Mouse (Mus musculus) MEL (cell line): Measurements from ENCODE around the gene Cercam. TPM values are rescaled to one million over a fixed set of nuclear protein-coding genes. Genes with fewer than 3 reads are reported as not detected.

Experiments used
- DNase-seq: peaks from one replicate; pipeline ENCODE4 v3.0.0; 2011; ENCODE audit warnings: low read depth, low spot score
- H3K27ac ChIP-seq: 2 replicates; pipeline ENCODE4 v1.5.1; 2012; ENCODE audit warnings: low read depth, mild to moderate bottlenecking, control low read depth, low read length, moderate library complexity; ENCODE audit not compliant: control insufficient read depth
- H3K27me3 ChIP-seq, 2 experiments: fragments of 150-350 bp in 1 of 2; sonication (generic) in 1 of 2; 2 replicates each; pipeline ENCODE4 v1.6.1; 2012; ENCODE audit warnings: low read length in 2 of 2, mild to moderate bottlenecking in 2 of 2, improper control_type of control experiment in 1 of 2, moderate library complexity in 1 of 2; ENCODE audit not compliant: insufficient read depth in 2 of 2, control insufficient read depth in 1 of 2
- H3K36me3 ChIP-seq, 2 experiments: 2 replicates each; pipeline ENCODE4 v1.6.1; 2012 to 2014; ENCODE audit warnings: low read length in 2 of 2, improper control_type of control experiment in 1 of 2, inconsistent platforms in 1 of 2, mild to moderate bottlenecking in 1 of 2; ENCODE audit not compliant: insufficient read depth in 2 of 2, control insufficient read depth in 1 of 2
- H3K4me1 ChIP-seq, 2 experiments: fragments of 150-350 bp in 1 of 2; sonication (generic) in 1 of 2; 2 replicates each; pipeline ENCODE4 v1.6.1; 2012; ENCODE audit warnings: low read length in 2 of 2, improper control_type of control experiment in 1 of 2, mild to moderate bottlenecking in 1 of 2; ENCODE audit not compliant: insufficient read depth in 2 of 2, control insufficient read depth in 1 of 2
- H3K4me3 ChIP-seq, 2 experiments: fragments of 150-350 bp in 1 of 2; sonication (generic) in 1 of 2; 2 replicates each; pipeline ENCODE4 v1.5.1; 2012; ENCODE audit warnings: low read depth in 2 of 2, low read length in 2 of 2, mild to moderate bottlenecking in 2 of 2, moderate library complexity in 2 of 2, control low read depth in 1 of 2, improper control_type of control experiment in 1 of 2; ENCODE audit not compliant: control insufficient read depth in 1 of 2, insufficient read depth in 1 of 2
- H3K79me2 ChIP-seq: 2 replicates; pipeline ENCODE4 v1.6.1; 2012; ENCODE audit warnings: mild to moderate bottlenecking, low read length, moderate library complexity; ENCODE audit not compliant: control insufficient read depth, poor library complexity, insufficient read depth
- H3K9ac ChIP-seq: 2 replicates; pipeline ENCODE4 v1.6.1; 2012; ENCODE audit warnings: low read depth, mild to moderate bottlenecking, control low read depth, low read length, moderate library complexity; ENCODE audit not compliant: control insufficient read depth, poor library complexity, severe bottlenecking
- H3K9me3 ChIP-seq: fragments of 150-350 bp; sonication (generic); replicated peaks from 2 replicates; pipeline ENCODE4 v1.6.1; 2012; ENCODE audit warnings: mild to moderate bottlenecking, low read length, improper control_type of control experiment, moderate library complexity; ENCODE audit not compliant: insufficient read depth
- BHLHE40 ChIP-seq: IDR thresholded peaks from 2 replicates; pipeline ENCODE4 v1.6.1; 2012; ENCODE audit warnings: low read depth, mild to moderate bottlenecking, inconsistent platforms, low read length, improper control_type of control experiment, borderline replicate concordance
- CHD2 ChIP-seq: IDR thresholded peaks from 2 replicates; pipeline ENCODE4 v1.6.1; 2011; ENCODE audit warnings: low read length, improper control_type of control experiment
- CTCF ChIP-seq, 3 experiments: IDR thresholded peaks in 2 of 3; conservative IDR thresholded peaks in 1 of 3; 2 replicates each; pipeline ENCODE4 v1.5.1; 2011 to 2012; ENCODE audit warnings: low read length in 3 of 3, low read depth in 2 of 3, mild to moderate bottlenecking in 2 of 3, improper control_type of control experiment in 1 of 3, inconsistent platforms in 1 of 3, mixed read lengths in 1 of 3, moderate library complexity in 1 of 3; ENCODE audit not compliant: control insufficient read depth in 1 of 3, insufficient read depth in 1 of 3, poor library complexity in 1 of 3, severe bottlenecking in 1 of 3
- E2F4 ChIP-seq: IDR thresholded peaks from 2 replicates; pipeline ENCODE4 v1.6.1; 2011; ENCODE audit warnings: low read depth, low read length, improper control_type of control experiment, borderline replicate concordance
- ELF1 ChIP-seq: IDR thresholded peaks from 2 replicates; pipeline ENCODE4 v1.6.1; 2014; ENCODE audit warnings: low read depth, mild to moderate bottlenecking, inconsistent platforms, low read length, improper control_type of control experiment, moderate library complexity
- EP300 ChIP-seq, 2 experiments: IDR thresholded peaks; 2 replicates each; pipeline ENCODE4 v1.6.1; 2011; ENCODE audit warnings: improper control_type of control experiment in 2 of 2, low read length in 2 of 2, low read depth in 1 of 2, mild to moderate bottlenecking in 1 of 2
- ETS1 ChIP-seq: IDR thresholded peaks from 2 replicates; pipeline ENCODE4 v1.6.1; 2012; ENCODE audit warnings: low read depth, mild to moderate bottlenecking, inconsistent platforms, low read length, improper control_type of control experiment, moderate library complexity
- GABPA ChIP-seq: IDR thresholded peaks from 2 replicates; pipeline ENCODE4 v1.6.1; 2012; ENCODE audit warnings: low read depth, mild to moderate bottlenecking, inconsistent platforms, low read length, improper control_type of control experiment, moderate library complexity
- GATA1 ChIP-seq: IDR thresholded peaks from 2 replicates; pipeline ENCODE4 v1.6.1; 2011; ENCODE audit warnings: low read depth, low read length, improper control_type of control experiment
- HCFC1 ChIP-seq: IDR thresholded peaks from 2 replicates; pipeline ENCODE4 v1.6.1; 2012; ENCODE audit warnings: low read depth, mild to moderate bottlenecking, inconsistent platforms, low read length, improper control_type of control experiment, moderate library complexity
- JUND ChIP-seq: IDR thresholded peaks from 2 replicates; pipeline ENCODE4 v1.6.1; 2011; ENCODE audit warnings: low read depth, mild to moderate bottlenecking, improper control_type of control experiment, low read length
- KAT2A ChIP-seq: conservative IDR thresholded peaks from 2 replicates; pipeline ENCODE4 v1.6.1; 2012; ENCODE audit warnings: low read depth, low read length, improper control_type of control experiment, inconsistent platforms
- MAX ChIP-seq: IDR thresholded peaks from 2 replicates; pipeline ENCODE4 v1.6.1; 2011; ENCODE audit warnings: low read length, improper control_type of control experiment
- MEF2A ChIP-seq: IDR thresholded peaks from 2 replicates; pipeline ENCODE4 v1.6.1; 2014; ENCODE audit warnings: low read depth, mild to moderate bottlenecking, inconsistent platforms, low read length, improper control_type of control experiment; ENCODE audit not compliant: poor library complexity, insufficient replicate concordance, severe bottlenecking; ENCODE audit errors: extremely low read depth
- MXI1 ChIP-seq: IDR thresholded peaks from 2 replicates; pipeline ENCODE4 v1.6.1; 2011; ENCODE audit warnings: mild to moderate bottlenecking, low read depth, low read length, improper control_type of control experiment
- MYB ChIP-seq: IDR thresholded peaks from 2 replicates; pipeline ENCODE4 v1.6.1; 2011; ENCODE audit warnings: mild to moderate bottlenecking, low read depth, low read length, improper control_type of control experiment
- MYC ChIP-seq: IDR thresholded peaks from 2 replicates; pipeline ENCODE4 v1.6.1; 2011; ENCODE audit warnings: low read depth, mild to moderate bottlenecking, low read length, improper control_type of control experiment, moderate library complexity
- POLR2AphosphoS2 ChIP-seq: IDR thresholded peaks from 2 replicates; pipeline ENCODE4 v1.6.1; 2011; ENCODE audit warnings: low read length, improper control_type of control experiment
- POLR2AphosphoS5 ChIP-seq: IDR thresholded peaks from 2 replicates; pipeline ENCODE4 v1.6.1; 2012; ENCODE audit warnings: low read depth, borderline replicate concordance, mild to moderate bottlenecking, inconsistent platforms, low read length, moderate library complexity, mixed read lengths
- RAD21 ChIP-seq: IDR thresholded peaks from 2 replicates; pipeline ENCODE4 v1.6.1; 2011; ENCODE audit warnings: mild to moderate bottlenecking, low read depth, low read length, improper control_type of control experiment
- RCOR1 ChIP-seq: IDR thresholded peaks from 2 replicates; pipeline ENCODE4 v1.6.1; 2012; ENCODE audit warnings: low read depth, mild to moderate bottlenecking, inconsistent platforms, low read length, improper control_type of control experiment
- SIN3A ChIP-seq: IDR thresholded peaks from 2 replicates; pipeline ENCODE4 v1.6.1; 2012; ENCODE audit warnings: low read length, improper control_type of control experiment, inconsistent platforms
- SMC3 ChIP-seq: IDR thresholded peaks from 2 replicates; pipeline ENCODE4 v1.6.1; 2011; ENCODE audit warnings: low read depth, low read length, improper control_type of control experiment
- TAL1 ChIP-seq: IDR thresholded peaks from 2 replicates; pipeline ENCODE4 v1.6.1; 2012; ENCODE audit warnings: mild to moderate bottlenecking, inconsistent platforms, low read length, moderate library complexity, mixed read lengths
- TBP ChIP-seq: IDR thresholded peaks from 2 replicates; pipeline ENCODE4 v1.8.0; 2011; ENCODE audit warnings: low read depth, low read length, improper control_type of control experiment
- TCF12 ChIP-seq: IDR thresholded peaks from 2 replicates; pipeline ENCODE4 v1.6.1; 2014; ENCODE audit warnings: low read depth, mild to moderate bottlenecking, inconsistent platforms, low read length, improper control_type of control experiment, moderate library complexity
- UBTF ChIP-seq: IDR thresholded peaks from 2 replicates; pipeline ENCODE4 v1.6.1; 2012; ENCODE audit warnings: low read depth, mild to moderate bottlenecking, inconsistent platforms, low read length, improper control_type of control experiment, moderate library complexity, borderline replicate concordance; ENCODE audit not compliant: insufficient read depth
- USF1 ChIP-seq: IDR thresholded peaks from 2 replicates; pipeline ENCODE4 v1.6.1; 2014; ENCODE audit warnings: low read depth, mild to moderate bottlenecking, inconsistent platforms, low read length, improper control_type of control experiment, moderate library complexity
- ZMIZ1 ChIP-seq: IDR thresholded peaks from 2 replicates; pipeline ENCODE4 v1.6.1; 2012; ENCODE audit warnings: low read depth, mild to moderate bottlenecking, inconsistent platforms, low read length, improper control_type of control experiment, moderate library complexity
- ZNF384 ChIP-seq: IDR thresholded peaks from 2 replicates; pipeline ENCODE4 v1.6.1; 2012; ENCODE audit warnings: low read depth, mild to moderate bottlenecking, inconsistent platforms, low read length, improper control_type of control experiment
- polyA plus RNA-seq, 2 experiments: library from polyadenylated mRNA; stranded (reverse) in 1 of 2; unstranded in 1 of 2; fragments of >175 nt in 1 of 2; fragments of >200 nt in 1 of 2; gene quantifications; 2 replicates each; pipeline versions ENCODE4 v1.2.1 to v1.2.4; 2012; ENCODE audit warnings: low replicate concordance in 2 of 2, low read depth in 1 of 2; ENCODE audit not compliant: insufficient read length in 2 of 2, insufficient read depth in 1 of 2, missing spikeins in 1 of 2
- total RNA-seq: library from RNA; depleted of rRNA; stranded (reverse); fragments of 300-350 nt; gene quantifications from 2 replicates; pipeline ENCODE4 v1.2.3, GENCODE M21; 2012

Cercam gene
- total and polyA plus RNA-seq, 3 experiments: 8.8 to 23.4 TPM; not detected in 1

GRCm38 (mm10) chr2:29857967-29858366 is 11.0 kb upstream of the Cercam start:
- TF ChIP-seq MYC (no peak), TBP (no peak), CTCF (IDR thresholded peaks at IDR 0.05 in 2 of 3, conservative IDR thresholded peaks at IDR 0.05 in 1 of 3; ENCODE audit: control insufficient read depth in 1 of 3, insufficient read depth in 1 of 3, low read depth in 2 of 3, low read length in 3 of 3, poor library complexity in 1 of 3, severe bottlenecking in 1 of 3) (no peak), GABPA (no peak), MYB (no peak), POLR2AphosphoS5 (no peak), HCFC1 (no peak)
- TF ChIP-seq, all 39 proteins: peak for 0
- Histone ChIP-seq H3K9me3 (no peaks in the 10 kb centered on the region), H3K4me3 (no peak overlapping the region), H3K79me2 (no peaks in the 10 kb centered on the region), H3K27me3 (no peaks in the 10 kb centered on the region), H3K4me1 (peaks cover 0 to 16% of the 10 kb centered on the region in 2 experiments; a peak in 3 of 4 replicates), H3K9ac (no peak overlapping the region), H3K36me3 (peaks cover 0 to 6% of the 10 kb centered on the region in 2 experiments; a peak in 2 of 4 replicates), H3K27ac (no peak overlapping the region)
- DNase-seq: no peak

GRCm38 (mm10) chr2:29858748-29859473 is 10.1 kb upstream of the Cercam start:
- H3K9ac ChIP-seq: no peak overlapping the region
- peaks cover 0 to 16% of the 10 kb centered on the region in 2 experiments; a peak in 3 of 4 replicates for H3K4me1 ChIP-seq
- no peaks in the 10 kb centered on the region for H3K79me2 ChIP-seq
- peaks cover 0 to 6% of the 10 kb centered on the region in 2 experiments; a peak in 2 of 4 replicates for H3K36me3 ChIP-seq
- no peaks in the 10 kb centered on the region for H3K9me3 ChIP-seq
- H3K27ac ChIP-seq: no peak overlapping the region
- no peak overlapping the region for H3K4me3 ChIP-seq
- no peaks in the 10 kb centered on the region for H3K27me3 ChIP-seq
- DNase-seq: peak; percentile 70
- TF ChIP-seq ZMIZ1 (no peak), JUND (no peak), MAX (no peak), ZNF384 (no peak), RCOR1 (no peak), MYB (no peak), TAL1 (no peak), CTCF (IDR thresholded peaks at IDR 0.05 in 2 of 3, conservative IDR thresholded peaks at IDR 0.05 in 1 of 3; ENCODE audit: control insufficient read depth in 1 of 3, insufficient read depth in 1 of 3, low read depth in 2 of 3, low read length in 3 of 3, poor library complexity in 1 of 3, severe bottlenecking in 1 of 3) (peak; percentile 72 to 92 (median 84)), SIN3A (no peak), E2F4 (no peak), SMC3 (peak; percentile 71), ETS1 (no peak), POLR2AphosphoS5 (no peak), EP300 (IDR thresholded peaks at IDR 0.05; ENCODE audit: low read depth in 1 of 2, low read length in 2 of 2) (no peak), TBP (no peak), RAD21 (peak; percentile 81), USF1 (no peak), GATA1 (no peak), KAT2A (no peak), TCF12 (no peak), BHLHE40 (no peak), MEF2A (no peak), MXI1 (no peak), HCFC1 (no peak), POLR2AphosphoS2 (no peak), CHD2 (no peak), UBTF (no peak), ELF1 (no peak)
